Comparison of ENCODE assay signal across 25 mouse cellular contexts in genomic region chr13:43854973-43855372, GRCm38 (mm10).
"Had no signal": no experiment of that assay in that cellular context is flagged by ENCODE, and none has a peak within 500 bp of the region (broad histone marks: within the 10 kb centered on the region; RNA-seq: fewer than 3 reads in every experiment).

No protein-coding gene starts in this region.

- DNase-seq: cerebellum, adult 9-10 months; cerebellum, adult 9-11 months; cerebellum, postnatal 10 days; cerebellum, postnatal 14 days; cerebellum, postnatal 25 days; cerebellum, postnatal 36 days; embryo, embryonic 11 days; forebrain, postnatal 0 days; gastrocnemius, adult 2 months; gastrocnemius, postnatal 10 days; gastrocnemius, postnatal 14 days; gastrocnemius, postnatal 25 days; gastrocnemius, postnatal 36 days; heart, adult 11 months; heart, adult 18-20 months; heart, adult 2 months had no signal

- H3K9me3 ChIP-seq: embryonic facial prominence, embryonic 10.5 days; embryonic facial prominence, embryonic 12.5 days; embryonic facial prominence, embryonic 13.5 days; embryonic facial prominence, embryonic 15.5 days; forebrain, embryonic 10.5 days; forebrain, embryonic 12.5 days; forebrain, embryonic 13.5 days; forebrain, embryonic 15.5 days had no signal

- H3K36me3 ChIP-seq: embryonic facial prominence, embryonic 10.5 days; embryonic facial prominence, embryonic 12.5 days; embryonic facial prominence, embryonic 13.5 days; embryonic facial prominence, embryonic 15.5 days; forebrain, embryonic 10.5 days; forebrain, embryonic 12.5 days; forebrain, embryonic 15.5 days had no signal

- H3K4me3 ChIP-seq: embryonic facial prominence, embryonic 10.5 days; embryonic facial prominence, embryonic 12.5 days; embryonic facial prominence, embryonic 13.5 days; embryonic facial prominence, embryonic 15.5 days; erythroblast, embryonic 14.5 days; forebrain, embryonic 10.5 days; forebrain, embryonic 12.5 days; forebrain, embryonic 13.5 days; forebrain, embryonic 15.5 days; gastrocnemius, adult 2 months; heart, adult 2 months had no signal

- H3K9ac ChIP-seq: embryonic facial prominence, embryonic 12.5 days; embryonic facial prominence, embryonic 13.5 days; embryonic facial prominence, embryonic 15.5 days; forebrain, embryonic 12.5 days; forebrain, embryonic 13.5 days; forebrain, embryonic 15.5 days; forebrain, postnatal 0 days had no signal

- H3K27ac ChIP-seq: embryonic facial prominence, embryonic 10.5 days; embryonic facial prominence, embryonic 12.5 days; embryonic facial prominence, embryonic 13.5 days; embryonic facial prominence, embryonic 15.5 days; forebrain, embryonic 10.5 days; forebrain, embryonic 12.5 days; forebrain, embryonic 13.5 days; forebrain, embryonic 15.5 days; gastrocnemius, adult 2 months; heart, adult 2 months had no signal

- H3K4me2 ChIP-seq: embryonic facial prominence, embryonic 12.5 days; embryonic facial prominence, embryonic 13.5 days; embryonic facial prominence, embryonic 15.5 days; forebrain, embryonic 12.5 days; forebrain, embryonic 13.5 days; forebrain, embryonic 15.5 days had no signal

- H3K27me3 ChIP-seq: embryonic facial prominence, embryonic 12.5 days; embryonic facial prominence, embryonic 13.5 days; embryonic facial prominence, embryonic 15.5 days; forebrain, embryonic 12.5 days; forebrain, embryonic 13.5 days; forebrain, embryonic 15.5 days had no signal

- H3K4me1 ChIP-seq: embryonic facial prominence, embryonic 12.5 days; embryonic facial prominence, embryonic 13.5 days had no signal
